10 mouse cellular contexts compared by ENCODE assay signal in the genomic region with DNA sequence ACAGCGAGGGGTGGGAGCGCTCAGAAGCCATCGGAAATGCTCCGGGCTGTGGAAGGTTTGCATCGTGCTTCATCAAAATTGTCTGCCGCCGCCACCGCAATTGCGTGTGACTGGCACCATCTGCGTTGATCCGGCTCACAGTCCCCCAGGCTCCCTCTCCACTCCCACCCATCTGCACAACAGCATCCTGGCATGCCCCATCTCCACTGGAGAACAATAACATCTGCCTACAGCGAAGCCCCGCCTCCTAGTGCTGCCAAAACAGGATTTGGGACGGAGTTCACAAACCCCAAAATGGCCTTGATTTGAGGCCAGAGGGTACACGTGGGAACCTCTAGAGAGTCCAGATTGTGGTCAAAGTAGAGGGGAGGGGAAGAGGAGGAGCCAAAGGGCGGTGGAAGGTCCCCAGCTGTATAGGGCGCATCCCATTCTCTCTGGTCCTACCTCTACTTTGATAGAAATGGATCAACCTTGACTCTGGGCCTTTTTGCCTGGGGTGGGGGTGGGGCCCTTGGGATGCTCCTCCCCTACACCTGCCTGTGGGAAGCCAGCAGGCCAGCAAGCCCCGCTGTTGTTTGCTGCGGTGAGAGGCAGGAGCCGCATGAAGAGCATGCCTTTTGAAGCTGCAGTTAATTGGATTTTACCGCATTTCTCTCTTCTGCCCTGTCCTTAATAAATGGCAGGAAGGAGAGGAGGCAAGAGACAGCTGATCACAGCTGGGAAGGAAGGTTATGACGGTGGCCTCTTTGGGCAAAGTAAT.
DNase-seq lines count a peak whose midpoint lies in the region; ATAC-seq and TF ChIP-seq lines count a peak whose summit lies in the region.
"Had no signal": no experiment of that assay in that cellular context is flagged by ENCODE, and none has a peak within 500 bp of the region (broad histone marks: within the 10 kb centered on the region; RNA-seq: fewer than 3 reads in every experiment).

No protein-coding gene starts in this region.

- no peak for ATAC-seq in heart, embryonic 11.5 days (replicated peaks; ENCODE audit: insufficient number of reproducible peaks, low FRiP score, low TSS enrichment)
- ATAC-seq in forebrain, postnatal 0 days = peak; percentile 61

- 0 out of 2 replicates have a peak overlapping the region, but pooled peaks have one; percentile 9 for H3K4me2 ChIP-seq in heart, embryonic 11.5 days
- 0 out of 2 replicates have a peak overlapping the region, but pooled peaks have one; percentile 23 for H3K4me2 ChIP-seq in forebrain, postnatal 0 days (ENCODE audit: low read depth)
- H3K4me2 ChIP-seq: liver, embryonic 13.5 days had no signal

- no peaks in the 10 kb centered on the region for H3K36me3 ChIP-seq in heart, embryonic 11.5 days (ENCODE audit: control insufficient read depth, insufficient read depth, low read length)
- no peaks in the 10 kb centered on the region for H3K36me3 ChIP-seq in forebrain, postnatal 0 days (ENCODE audit: insufficient read depth)
- H3K36me3 ChIP-seq: liver, embryonic 13.5 days had no signal

- H3K4me1 ChIP-seq in heart, embryonic 11.5 days (ENCODE audit: control insufficient read depth, insufficient read depth, low read length) = peaks cover 11% of the 10 kb centered on the region
- peaks cover 18% of the 10 kb centered on the region; the same call in 1 of the 2 replicates for H3K4me1 ChIP-seq in forebrain, postnatal 0 days (ENCODE audit: insufficient read depth)

- H3K9ac ChIP-seq in heart, embryonic 11.5 days (ENCODE audit: low read depth, low read length) = no peak overlapping the region
- H3K9ac ChIP-seq in forebrain, postnatal 0 days = 0 out of 2 replicates have a peak overlapping the region, but pooled peaks have one; percentile 0
- H3K9ac ChIP-seq: liver, embryonic 13.5 days had no signal

- H3K27me3 ChIP-seq in heart, embryonic 11.5 days (ENCODE audit: control insufficient read depth, insufficient read depth, low read length) = peaks cover 13% of the 10 kb centered on the region
- H3K27me3 ChIP-seq in forebrain, postnatal 0 days (ENCODE audit: insufficient read depth, low read length) = no peaks in the 10 kb centered on the region

- no peak for TF ChIP-seq CTCF in forebrain, postnatal 0 days (IDR thresholded peaks at IDR 0.05; ENCODE audit: low read depth)

- DNase-seq in heart, postnatal 4 days = no peak
- peak; percentile 91 for DNase-seq in ES-CJ7 (ENCODE audit: low read depth, low spot score)
- DNase-seq in forebrain, postnatal 0 days = peak; percentile 54
- DNase-seq in mesoderm, embryonic 11.5 days (ENCODE audit: low read depth, low spot score) = peak; percentile 41
- no peak for DNase-seq in thymus, postnatal 4 days
- DNase-seq in spleen, postnatal 14 days (ENCODE audit: low spot score in 2 of 2) = no peak
- no peak for DNase-seq in urinary bladder, adult 18-20 months (ENCODE audit: low spot score in 2 of 2)
- DNase-seq: liver, embryonic 13.5 days had no signal

- H3K27ac ChIP-seq in heart, embryonic 11.5 days (ENCODE audit: low read depth, low read length) = no peak overlapping the region
- H3K27ac ChIP-seq in forebrain, postnatal 0 days (ENCODE audit: low read depth, low read length) = peak overlapping the region; percentile 9; the same call in 1 of the 2 replicates
- H3K27ac ChIP-seq: liver, embryonic 13.5 days had no signal

- H3K4me3 ChIP-seq in heart, embryonic 11.5 days (ENCODE audit: low read depth, low read length) = no peak overlapping the region
- H3K4me3 ChIP-seq in forebrain, postnatal 0 days (ENCODE audit: low read depth, low read length) = no peak overlapping the region
- H3K4me3 ChIP-seq: erythroblast, embryonic 14.5 days; liver, embryonic 13.5 days had no signal

- 15% methylated on average over 21 of the region's 22 CpGs for WGBS in heart, embryonic 11.5 days (ENCODE audit: insufficient replicate concordance)
- WGBS in forebrain, postnatal 0 days = 16% methylated on average over 22 of the region's 22 CpGs

- H3K9me3 ChIP-seq in heart, embryonic 11.5 days (replicated peaks; ENCODE audit: control insufficient read depth, low read length) = no peaks in the 10 kb centered on the region
- H3K9me3 ChIP-seq in forebrain, postnatal 0 days (ENCODE audit: low read length) = no peaks in the 10 kb centered on the region

Comparison
In these comparisons a context has a peak if more than half of its experiments do, and no peak if none do; other contexts are left out.
1. DNase-seq: peak in ES-CJ7 (single experiment), forebrain, postnatal 0 days (single experiment) and mesoderm, embryonic 11.5 days (single experiment); none in heart, postnatal 4 days (single experiment), thymus, postnatal 4 days (single experiment), spleen, postnatal 14 days (0 of 2) and urinary bladder, adult 18-20 months (0 of 2).